Mouse (Mus musculus) erythroblast, embryonic 14.5 days (primary cell): ENCODE data around the gene Sema4g.

Source experiments
- GATA1 ChIP-seq: IDR thresholded peaks from 2 replicates; pipeline ENCODE4 v1.6.1; 2012; ENCODE audit warnings: low read length, inconsistent platforms, mixed read lengths
- TAL1 ChIP-seq: IDR thresholded peaks from 3 replicates; pipeline ENCODE4 v1.6.1; 2012; ENCODE audit warnings: low read length, inconsistent platforms, mixed read lengths

GRCm38 (mm10) chr19:45026958-45027670, 38.2 kb downstream of the Sema4g start:
- no peak for TF ChIP-seq GATA1
- TF ChIP-seq TAL1: no peak
